Mouse (Mus musculus): ENCODE results near the gene Rexo1. TPM values are rescaled to one million over a fixed set of nuclear protein-coding genes. Genes with fewer than 3 reads are reported as not detected.

Gene Rexo1
- total and polyA plus RNA-seq, 3 experiments: 11.6 to 19.8 (median 12.3) TPM

DNA sequence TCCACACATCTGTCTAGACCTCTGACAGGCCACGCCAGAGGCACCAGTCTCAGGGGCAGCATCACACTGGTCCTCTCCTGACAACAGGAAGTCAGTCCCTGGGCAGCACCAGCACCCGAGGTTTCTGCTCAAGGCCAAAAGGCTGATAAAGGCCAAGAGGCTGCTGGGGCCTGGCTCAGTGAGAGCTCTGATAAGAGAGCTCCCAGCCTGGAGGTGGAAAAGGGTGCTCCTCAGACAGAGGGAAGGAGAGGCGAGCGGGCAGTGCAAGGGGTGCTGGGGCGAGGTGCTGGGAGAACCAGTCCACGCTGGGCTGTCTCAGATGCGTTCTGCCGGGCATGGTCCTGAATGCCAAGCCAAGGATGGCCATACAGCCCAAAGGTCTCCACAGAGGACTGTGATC, 7.8 kb downstream of the Rexo1 start:
- intact Hi-C loops (cut with DNase I): loop anchor here (10.0 kb wide), 1 partner anchor 259 kb away; the partner anchor contains the start of genes Apc2 and Rps15
- DNase-seq: no peak

DNA sequence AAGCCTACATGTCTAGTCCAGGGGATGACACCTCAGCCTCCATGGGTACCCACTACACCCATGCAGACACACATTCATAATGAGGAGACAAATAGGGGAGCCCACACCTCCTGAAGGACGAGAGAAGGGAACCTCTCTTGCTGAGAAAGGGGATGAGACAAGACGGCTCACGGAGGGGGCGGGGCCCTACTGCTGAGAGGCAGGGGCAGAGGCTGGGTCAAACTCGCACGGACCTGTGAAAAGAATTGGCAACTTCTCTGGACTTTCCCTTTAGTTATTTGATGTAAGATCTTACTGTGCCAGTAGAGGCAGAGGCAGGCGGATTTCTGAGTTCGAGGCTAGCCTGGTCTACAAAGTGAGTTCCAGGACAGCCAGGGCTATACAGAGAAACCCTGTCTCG, 9.0 kb downstream of the Rexo1 start:
- peaks cover 8% of the 10 kb centered on the region for H3K4me1 ChIP-seq (ENCODE audit: control insufficient read depth, insufficient read depth, low read length)
- no peak overlapping the region for H3K4me3 ChIP-seq
- H3K9ac ChIP-seq (ENCODE audit: low read depth, low read length): no peak overlapping the region
- no peak for TF ChIP-seq EP300 (IDR thresholded peaks at IDR 0.05; ENCODE audit: insufficient read depth, low read depth, low read length)
- no peak for TF ChIP-seq CTCF (IDR thresholded peaks at IDR 0.05)
- TF ChIP-seq POLR2A (IDR thresholded peaks at IDR 0.05; ENCODE audit: insufficient read depth, low read depth, low read length): no peak
- H3K36me3 ChIP-seq (ENCODE audit: control insufficient read depth, insufficient read depth, low read length): no peaks in the 10 kb centered on the region
- DNase-seq: no peak
- no peaks in the 10 kb centered on the region for H3K27me3 ChIP-seq (ENCODE audit: control insufficient read depth, insufficient read depth, low read length)
- no peak overlapping the region for H3K27ac ChIP-seq
- H3K79me2 ChIP-seq (replicated peaks; ENCODE audit: control insufficient read depth, insufficient read depth, low read length): peaks cover 9% of the 10 kb centered on the region
- 68% methylated on average over 9 of the region's 9 CpGs for WGBS
- intact Hi-C loops (cut with DNase I): loop anchor here (10.0 kb wide), 1 partner anchor 258 kb away; the partner anchor contains the start of genes Apc2 and Rps15

More for the DNA sequence above, 7.8 kb downstream of the Rexo1 start:
- Histone ChIP-seq H3K4me1 (ENCODE audit: control insufficient read depth, insufficient read depth, low read length) (peaks cover 18% of the 10 kb centered on the region), H3K27me3 (ENCODE audit: control insufficient read depth, insufficient read depth, low read length) (no peaks in the 10 kb centered on the region), H3K36me3 (ENCODE audit: control insufficient read depth, insufficient read depth, low read length) (no peaks in the 10 kb centered on the region), H3K9ac (ENCODE audit: low read depth, low read length) (no peak overlapping the region; the same call in 1 of the 2 replicates), H3K27ac (no peak overlapping the region), H3K4me3 (no peak overlapping the region), H3K79me2 (replicated peaks; ENCODE audit: control insufficient read depth, insufficient read depth, low read length) (peaks cover 16% of the 10 kb centered on the region)
- 57% methylated on average over 8 of the region's 8 CpGs for WGBS
- no peak for TF ChIP-seq POLR2A (IDR thresholded peaks at IDR 0.05; ENCODE audit: insufficient read depth, low read depth, low read length)

DNA sequence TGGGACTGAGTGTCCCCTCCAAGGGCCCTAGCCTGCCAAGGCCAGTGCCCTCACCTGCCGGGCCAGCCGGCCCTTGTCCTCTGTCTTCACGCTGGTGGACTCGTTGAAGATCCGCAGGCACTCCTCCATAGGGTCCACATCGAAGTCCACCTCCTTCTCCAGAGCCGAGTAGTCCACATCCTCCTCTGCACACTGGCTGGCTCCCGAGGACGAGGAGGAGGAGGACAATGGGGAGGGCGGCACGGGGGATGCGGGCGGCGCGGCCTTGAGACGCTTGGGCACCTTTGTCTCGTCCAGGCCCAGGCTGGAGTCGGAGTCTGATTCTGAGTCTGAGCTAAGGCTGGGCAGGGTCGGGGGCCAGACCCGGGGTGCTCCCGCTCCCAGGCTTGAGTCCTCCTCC, 12.1 kb downstream of the Rexo1 start:
- peaks cover 4% of the 10 kb centered on the region for H3K79me2 ChIP-seq (replicated peaks; ENCODE audit: control insufficient read depth, insufficient read depth, low read length)
- H3K27me3 ChIP-seq (ENCODE audit: control insufficient read depth, insufficient read depth, low read length): no peaks in the 10 kb centered on the region
- intact Hi-C loops (cut with DNase I): no loop called here
- no peak overlapping the region for H3K27ac ChIP-seq
- WGBS: 76% methylated on average over 21 of the region's 21 CpGs
- H3K4me3 ChIP-seq: no peak overlapping the region
- no peak for DNase-seq
- peaks cover 8% of the 10 kb centered on the region for H3K4me1 ChIP-seq (ENCODE audit: control insufficient read depth, insufficient read depth, low read length)
- no peaks in the 10 kb centered on the region for H3K36me3 ChIP-seq (ENCODE audit: control insufficient read depth, insufficient read depth, low read length)
- H3K9ac ChIP-seq (ENCODE audit: low read depth, low read length): no peak overlapping the region
- TF ChIP-seq EP300 (IDR thresholded peaks at IDR 0.05; ENCODE audit: insufficient read depth, low read depth, low read length): no peak
- TF ChIP-seq POLR2A (IDR thresholded peaks at IDR 0.05; ENCODE audit: insufficient read depth, low read depth, low read length): no peak
- TF ChIP-seq CTCF (IDR thresholded peaks at IDR 0.05): no peak

GRCm38 (mm10) chr10:80548428-80549006, 12.8 kb downstream of the Rexo1 start:
- peak; percentile 63 to 73 for DNase-seq
- no peaks in the 10 kb centered on the region; the same call in none of the 2 replicates for H3K79me2 ChIP-seq (replicated peaks; ENCODE audit: control insufficient read depth, insufficient read depth, low read length)
- H3K27ac ChIP-seq: no peak overlapping the region
- H3K4me3 ChIP-seq: no peak overlapping the region
- H3K36me3 ChIP-seq (ENCODE audit: control insufficient read depth, insufficient read depth, low read length): no peaks in the 10 kb centered on the region
- no peaks in the 10 kb centered on the region for H3K27me3 ChIP-seq (ENCODE audit: control insufficient read depth, insufficient read depth, low read length)
- no peak overlapping the region for H3K9ac ChIP-seq (ENCODE audit: low read depth, low read length)
- TF ChIP-seq EP300 (IDR thresholded peaks at IDR 0.05; ENCODE audit: insufficient read depth, low read depth, low read length) (no peak), CTCF (IDR thresholded peaks at IDR 0.05) (peak; percentile 84), POLR2A (IDR thresholded peaks at IDR 0.05; ENCODE audit: insufficient read depth, low read depth, low read length) (no peak)
- 72% methylated on average over 10 of the region's 10 CpGs for WGBS
- intact Hi-C loops (cut with DNase I): no loop called here
- peaks cover 2% of the 10 kb centered on the region; the same call in 1 of the 2 replicates for H3K4me1 ChIP-seq (ENCODE audit: control insufficient read depth, insufficient read depth, low read length)

DNA sequence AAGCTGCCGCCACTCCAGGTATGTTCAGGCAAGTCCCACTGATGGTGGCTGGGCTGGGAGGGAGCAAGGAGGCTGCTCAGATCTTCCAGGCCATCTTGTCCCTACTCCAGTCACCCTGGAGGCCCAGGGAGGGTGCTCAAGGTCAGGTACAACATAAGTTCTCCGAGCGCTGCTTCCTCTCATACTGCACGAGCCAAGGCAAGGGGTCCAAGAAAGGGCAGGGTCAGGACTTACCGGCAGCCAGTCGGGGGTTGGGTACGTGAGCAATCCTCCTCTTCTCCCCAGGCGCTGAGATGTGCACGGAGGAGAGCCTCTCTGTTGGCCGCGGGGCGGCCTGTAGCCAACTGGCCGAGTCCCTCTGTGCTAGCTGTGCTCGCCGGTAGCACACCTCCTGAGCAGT, 13.8 kb downstream of the Rexo1 start:
- no peaks in the 10 kb centered on the region for H3K4me1 ChIP-seq (ENCODE audit: control insufficient read depth, insufficient read depth, low read length)
- intact Hi-C loops (cut with DNase I): no loop called here
- no peaks in the 10 kb centered on the region for H3K36me3 ChIP-seq (ENCODE audit: control insufficient read depth, insufficient read depth, low read length)

GRCm38 (mm10) chr10:80546945-80547344, 14.4 kb downstream of the Rexo1 start:
- Histone ChIP-seq H3K4me1 (ENCODE audit: control insufficient read depth, insufficient read depth, low read length) (no peaks in the 10 kb centered on the region), H3K9ac (ENCODE audit: low read depth, low read length) (no peak overlapping the region), H3K27ac (no peak overlapping the region), H3K27me3 (ENCODE audit: control insufficient read depth, insufficient read depth, low read length) (no peaks in the 10 kb centered on the region), H3K4me3 (no peak overlapping the region), H3K79me2 (replicated peaks; ENCODE audit: control insufficient read depth, insufficient read depth, low read length) (no peaks in the 10 kb centered on the region; the same call in none of the 2 replicates), H3K36me3 (ENCODE audit: control insufficient read depth, insufficient read depth, low read length) (no peaks in the 10 kb centered on the region)
- TF ChIP-seq CTCF (IDR thresholded peaks at IDR 0.05): no peak
- no peak for TF ChIP-seq POLR2A (IDR thresholded peaks at IDR 0.05; ENCODE audit: insufficient read depth, low read depth, low read length)
- TF ChIP-seq EP300 (IDR thresholded peaks at IDR 0.05; ENCODE audit: insufficient read depth, low read depth, low read length): no peak
- intact Hi-C loops (cut with DNase I): no loop called here
- DNase-seq: no peak
- 94% methylated on average over 4 of the region's 4 CpGs for WGBS

More for the DNA sequence above, 13.8 kb downstream of the Rexo1 start:
- Histone ChIP-seq H3K27ac (no peak overlapping the region), H3K4me3 (no peak overlapping the region), H3K79me2 (replicated peaks; ENCODE audit: control insufficient read depth, insufficient read depth, low read length) (no peaks in the 10 kb centered on the region; the same call in none of the 2 replicates), H3K27me3 (ENCODE audit: control insufficient read depth, insufficient read depth, low read length) (no peaks in the 10 kb centered on the region), H3K9ac (ENCODE audit: low read depth, low read length) (no peak overlapping the region)
- TF ChIP-seq CTCF (IDR thresholded peaks at IDR 0.05) (no peak), EP300 (IDR thresholded peaks at IDR 0.05; ENCODE audit: insufficient read depth, low read depth, low read length) (no peak), POLR2A (IDR thresholded peaks at IDR 0.05; ENCODE audit: insufficient read depth, low read depth, low read length) (no peak)
- no peak for DNase-seq
- WGBS: 88% methylated on average over 15 of the region's 15 CpGs
